Mouse (Mus musculus) kidney, adult 2 months (tissue): ENCODE measurements around the gene Csl. TPM values are rescaled to one million over a fixed set of nuclear protein-coding genes. Genes with fewer than 3 reads are reported as not detected.

Experiments used
- DNase-seq: peaks from one replicate; pipeline ENCODE4 v3.0.0; 2021
- H3K27ac ChIP-seq: fragments of 200-500 bp; 2 replicates; pipeline ENCODE4 v1.5.1; 2012; ENCODE audit warnings: low read depth, low read length, control low read depth, inconsistent platforms; ENCODE audit not compliant: insufficient read depth
- H3K27me3 ChIP-seq: fragments of 200-500 bp; replicated peaks from 2 replicates; pipeline ENCODE4 v1.6.1; 2012; ENCODE audit warnings: mild to moderate bottlenecking, moderate library complexity, low read length, inconsistent platforms; ENCODE audit not compliant: control insufficient read depth, insufficient read depth
- H3K36me3 ChIP-seq: fragments of 200-500 bp; 2 replicates; pipeline ENCODE4 v1.6.1; 2012; ENCODE audit warnings: mild to moderate bottlenecking, moderate library complexity, low read length, inconsistent platforms; ENCODE audit not compliant: control insufficient read depth, insufficient read depth
- H3K4me1 ChIP-seq: fragments of 200-500 bp; 2 replicates; pipeline ENCODE4 v1.6.1; 2011; ENCODE audit warnings: low read length; ENCODE audit not compliant: control insufficient read depth, insufficient read depth
- H3K4me3 ChIP-seq: fragments of 200-500 bp; 2 replicates; pipeline ENCODE4 v1.5.1; 2011; ENCODE audit warnings: mild to moderate bottlenecking, low read depth, low read length, control low read depth; ENCODE audit not compliant: insufficient read depth
- CTCF ChIP-seq: fragments of 200-500 bp; conservative IDR thresholded peaks from 2 replicates; pipeline ENCODE4 v1.5.1; 2011; ENCODE audit warnings: low read depth, mild to moderate bottlenecking, control low read depth, low read length, moderate library complexity, mixed read lengths; ENCODE audit not compliant: insufficient read depth, insufficient read length
- POLR2A ChIP-seq: fragments of 200-500 bp; IDR thresholded peaks from one replicate; pipeline ENCODE4 v1.6.1; 2011; ENCODE audit warnings: low read depth, low read length, control low read depth
- whole genome bisulfite sequencing: fragments of 180-500 bp; shearing (Covaris S2); methylation state at CpG from one replicate; pipeline ENCODE4 v1.1.7; 2018; 5-methylcytosine and 5-hydroxymethylcytosine counted together
- polyA plus RNA-seq: library from polyadenylated mRNA; depleted of rRNA; stranded (reverse); fragments of >200 nt; gene quantifications from 2 replicates; pipeline ENCODE4 v1.2.3, GENCODE M21; 2012

The Csl gene
- polyA plus RNA-seq, 1 experiment: 0.09 TPM

GRCm38 (mm10) chr10:99713129-99713528, 46.3 kb downstream of the Csl start:
- Histone ChIP-seq H3K27ac (no peak overlapping the region), H3K4me1 (no peaks in the 10 kb centered on the region), H3K4me3 (no peak overlapping the region), H3K36me3 (no peaks in the 10 kb centered on the region), H3K27me3 (no peaks in the 10 kb centered on the region)
- WGBS: 58% methylated on average over 2 of the region's 2 CpGs
- TF ChIP-seq POLR2A (no peak), CTCF (no peak)
- DNase-seq: no peak

GRCm38 (mm10) chr10:99711567-99711966, 47.9 kb downstream of the Csl start:
- 81% methylated on average over 1 of the region's 1 CpGs for WGBS
- no peaks in the 10 kb centered on the region for H3K27me3 ChIP-seq
- no peak for DNase-seq
- H3K4me3 ChIP-seq: no peak overlapping the region
- TF ChIP-seq CTCF (no peak), POLR2A (no peak)
- no peak overlapping the region for H3K27ac ChIP-seq
- H3K4me1 ChIP-seq: no peaks in the 10 kb centered on the region
- no peaks in the 10 kb centered on the region for H3K36me3 ChIP-seq
